In the genomic region with DNA sequence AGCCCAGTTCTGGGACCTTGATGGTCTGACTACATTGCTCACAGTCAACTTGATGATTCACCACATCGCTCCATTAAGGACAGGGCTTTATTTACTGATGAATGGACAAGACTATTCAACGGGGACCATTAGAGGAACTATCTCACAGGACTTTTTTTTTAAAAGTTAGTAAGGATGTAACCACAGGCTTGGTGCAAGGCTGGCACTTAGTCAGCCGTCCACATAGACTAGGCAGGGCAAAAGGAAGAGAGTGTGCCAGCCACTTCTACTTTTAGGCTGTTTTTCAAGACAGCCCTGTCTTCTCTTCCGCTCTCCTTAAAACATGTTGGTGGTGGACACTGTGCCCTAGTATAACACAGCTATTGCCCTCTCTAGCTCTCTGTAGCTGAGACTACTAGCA, we compare ENCODE assay signal across 19 mouse cellular contexts.
DNase-seq lines count a peak whose midpoint lies in the region; ATAC-seq lines count a peak whose summit lies in the region.
"Had no signal": no experiment of that assay in that cellular context is flagged by ENCODE, and none has a peak within 500 bp of the region (broad histone marks: within the 10 kb centered on the region; RNA-seq: fewer than 3 reads in every experiment).

No protein-coding gene starts in this region.

- no peak overlapping the region for H3K4me3 ChIP-seq in forebrain, embryonic 10.5 days
- H3K4me3 ChIP-seq: heart, embryonic 15.5 days; hindbrain, embryonic 12.5 days; midbrain, embryonic 12.5 days had no signal

- H3K27me3 ChIP-seq in splenic B cell, adult 2 months (ENCODE audit: control insufficient read depth, insufficient read depth, low read length, poor library complexity, severe bottlenecking): no peaks in the 10 kb centered on the region
- H3K27me3 ChIP-seq in forebrain, embryonic 10.5 days (ENCODE audit: poor library complexity, severe bottlenecking): no peaks in the 10 kb centered on the region
- H3K27me3 ChIP-seq: heart, embryonic 15.5 days; hindbrain, embryonic 12.5 days; midbrain, embryonic 12.5 days had no signal

- H3K27ac ChIP-seq in forebrain, embryonic 10.5 days: no peak overlapping the region
- H3K27ac ChIP-seq: heart, embryonic 15.5 days; hindbrain, embryonic 12.5 days; midbrain, embryonic 12.5 days had no signal

- H3K4me1 ChIP-seq in forebrain, embryonic 10.5 days: peaks cover 29% of the 10 kb centered on the region
- H3K4me1 ChIP-seq: heart, embryonic 15.5 days had no signal

- no peaks in the 10 kb centered on the region for H3K9me3 ChIP-seq in forebrain, embryonic 10.5 days
- H3K9me3 ChIP-seq: heart, embryonic 15.5 days; hindbrain, embryonic 12.5 days; midbrain, embryonic 12.5 days had no signal

- WGBS in forebrain, embryonic 10.5 days: 95% methylated on average over 4 of the region's 4 CpGs

- DNase-seq in layer of hippocampus, adult 9-11 months: peak; percentile 82
- DNase-seq in layer of hippocampus, postnatal 25 days (ENCODE audit: extremely low spot score in 1 of 2, low spot score in 1 of 2): no peak
- peak; percentile 40 to 44 for DNase-seq in right cerebral cortex, postnatal 10 days (ENCODE audit: low spot score in 2 of 2)
- no peak for DNase-seq in right cerebral cortex, adult 2 months (ENCODE audit: low spot score in 2 of 2)
- peak; percentile 9 for DNase-seq in splenic B cell, adult 2 months (ENCODE audit: low read depth, low spot score)
- DNase-seq in forebrain, embryonic 10.5 days (ENCODE audit: extremely low spot score, low spot score): no peak
- no peak for DNase-seq in thymus, postnatal 4 days
- DNase-seq: adrenal gland, postnatal 36 days; cerebellum, postnatal 25 days; gastrocnemius, postnatal 36 days; kidney, postnatal 10 days; layer of hippocampus, postnatal 36 days; lung, postnatal 10 days; right cerebral cortex, postnatal 25 days had no signal

- ATAC-seq in hematopoietic stem cell, adult 5-6 weeks (replicated peaks in 1 of 2; ENCODE audit: insufficient read depth in 1 of 2, low FRiP score in 2 of 2, low TSS enrichment in 1 of 2, low read depth in 1 of 2, poor library complexity in 2 of 2, severe bottlenecking in 2 of 2): peak; percentile 64 to 82
- ATAC-seq: intestine, embryonic 16.5 days had no signal

- H3K36me3 ChIP-seq in splenic B cell, adult 2 months (ENCODE audit: control insufficient read depth, insufficient read depth, low read length, poor library complexity, severe bottlenecking): no peaks in the 10 kb centered on the region
- peaks cover 4% of the 10 kb centered on the region; the same call in 1 of the 2 replicates for H3K36me3 ChIP-seq in forebrain, embryonic 10.5 days (replicated peaks)
- H3K36me3 ChIP-seq: heart, embryonic 15.5 days; hindbrain, embryonic 12.5 days; midbrain, embryonic 12.5 days had no signal

Comparison
In these comparisons a context has a peak if more than half of its experiments do, and no peak if none do; other contexts are left out.
1. DNase-seq: peak in layer of hippocampus, adult 9-11 months (single experiment), right cerebral cortex, postnatal 10 days (2 of 2) and splenic B cell, adult 2 months (single experiment); none in layer of hippocampus, postnatal 25 days (0 of 2), right cerebral cortex, adult 2 months (0 of 2), forebrain, embryonic 10.5 days (single experiment) and thymus, postnatal 4 days (single experiment).